Mouse (Mus musculus) layer of hippocampus, postnatal 25 days (tissue): ENCODE data around the gene Dhtkd1. TPM values are rescaled to one million over a fixed set of nuclear protein-coding genes. Genes with fewer than 3 reads are reported as not detected.

Experiments
- total RNA-seq, 2 experiments: library from RNA; stranded (reverse); gene quantifications; 2 replicates each; pipeline ENCODE4 v1.2.3; 2021

The Dhtkd1 gene
- total RNA-seq, 2 experiments from 2014 or later, result 8.3 to 12.0 TPM

Other genes starting within 250 kb of the Dhtkd1 start
- 100 to 1,000 TPM; 146 to 154 TPM for gene Camk1d, start 228.3 kb downstream of the Dhtkd1 start, total RNA-seq
- 10 to 100 TPM; 22.2 to 22.7 TPM for gene Nudt5, start 97.8 kb downstream of the Dhtkd1 start, total RNA-seq
- 100 to 1,000 TPM; 126 to 140 TPM for gene Cdc123, start 97.6 kb downstream of the Dhtkd1 start, total RNA-seq
- 1 to 10 TPM in 1 of 2 experiments, under 1 TPM in 1; 0.89 to 2.5 TPM for gene Gm13199, start 79.9 kb downstream of the Dhtkd1 start, total RNA-seq
- gene Sec61a2, start 47.4 kb downstream of the Dhtkd1 start, total RNA-seq, result 100 to 1,000 TPM in 1 of 2 experiments, 10 to 100 TPM in 1; 76.2 to 103 TPM
- gene Upf2, start 8.7 kb upstream of the Dhtkd1 start, total RNA-seq, result 10 to 100 TPM; 33.1 to 38.1 TPM
- 1 to 10 TPM; 2.2 to 2.4 TPM for gene Proser2, start 187.4 kb upstream of the Dhtkd1 start, total RNA-seq